Mouse (Mus musculus) liver, embryonic 13.5 days (tissue): ENCODE results near the gene Tpcn2. TPM values are rescaled to one million over a fixed set of nuclear protein-coding genes. Genes with fewer than 3 reads are reported as not detected.

ENCODE experiments used
- ATAC-seq: fragments of 200-750 bp; cut with Nextera tagmentation; 2 replicates; pipeline ENCODE4 v1.8.0; 2017; ENCODE audit warnings: low read depth, mild to moderate bottlenecking, moderate number of reproducible peaks, moderate library complexity
- DNase-seq: peaks from one replicate; pipeline ENCODE4 v3.0.0; 2022
- H3K27ac ChIP-seq: fragments of 300-500 bp; sonication (generic); 2 replicates; pipeline ENCODE4 v1.5.1; 2015; ENCODE audit warnings: moderate library complexity, mild to moderate bottlenecking, inconsistent platforms
- H3K27me3 ChIP-seq: fragments of 300-500 bp; sonication (generic); 2 replicates; pipeline ENCODE4 v1.6.1; 2015; ENCODE audit warnings: mild to moderate bottlenecking, inconsistent platforms
- H3K36me3 ChIP-seq: fragments of 300-500 bp; sonication (generic); 2 replicates; pipeline ENCODE4 v1.6.1; 2015; ENCODE audit warnings: mild to moderate bottlenecking, inconsistent platforms
- H3K4me1 ChIP-seq: fragments of 300-500 bp; sonication (generic); replicated peaks from 2 replicates; pipeline ENCODE4 v1.6.1; 2015; ENCODE audit warnings: inconsistent platforms
- H3K4me2 ChIP-seq: fragments of 300-500 bp; sonication (generic); 2 replicates; pipeline ENCODE4 v1.6.1; 2015; ENCODE audit warnings: inconsistent platforms, mild to moderate bottlenecking, moderate library complexity
- H3K4me3 ChIP-seq: fragments of 300-500 bp; sonication (generic); replicated peaks from 2 replicates; pipeline ENCODE4 v1.5.1; 2015; ENCODE audit warnings: mild to moderate bottlenecking, inconsistent platforms
- H3K9ac ChIP-seq: fragments of 300-500 bp; sonication (generic); 2 replicates; pipeline ENCODE4 v1.6.1; 2015; ENCODE audit warnings: mild to moderate bottlenecking, inconsistent platforms
- H3K9me3 ChIP-seq: fragments of 300-500 bp; sonication (generic); replicated peaks from 2 replicates; pipeline ENCODE4 v1.6.1; 2016; ENCODE audit warnings: inconsistent platforms
- WGBS: fragments of 180-500 bp; shearing (Covaris S2); methylation state at CpG from one replicate; pipeline ENCODE4 v1.1.7; 2015; ENCODE audit not compliant: insufficient replicate concordance; 5-methylcytosine and 5-hydroxymethylcytosine counted together
- polyA plus RNA-seq: library from polyadenylated mRNA; unstranded; fragments of >200 nt; fragmentation: Nextera tagmentation; extraction: Ambion mirVana; gene quantifications from 2 replicates; pipeline ENCODE4 v1.2.1, GENCODE M21; 2015

The Tpcn2 gene
- polyA plus RNA-seq, 1 experiment from 2014 or later = 1.9 TPM

DNA sequence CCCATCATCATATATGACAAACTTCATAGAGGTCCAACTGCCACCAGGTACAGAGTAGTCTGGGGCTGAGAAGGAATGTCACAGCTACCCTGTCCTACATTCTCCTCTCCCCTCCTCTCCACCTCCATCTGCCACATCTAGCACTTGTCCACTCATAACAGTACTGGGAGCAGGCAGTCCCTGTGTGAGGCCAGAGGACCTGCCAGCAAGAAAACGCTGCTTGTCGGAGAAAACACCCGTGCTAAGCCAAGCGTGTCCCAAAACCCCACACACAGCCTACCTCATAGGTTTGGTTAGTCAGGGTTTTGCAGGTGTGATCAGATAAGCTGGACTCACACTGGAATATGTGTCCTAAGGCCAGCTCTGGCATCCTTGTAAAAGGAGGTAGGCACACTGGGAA, 42.9 kb downstream of the Tpcn2 start:
- no peak overlapping the region for H3K4me2 ChIP-seq
- no peaks in the 10 kb centered on the region for H3K27me3 ChIP-seq
- no peak overlapping the region for H3K4me3 ChIP-seq
- DNase-seq = no peak
- H3K4me1 ChIP-seq = no peaks in the 10 kb centered on the region
- H3K36me3 ChIP-seq = no peaks in the 10 kb centered on the region
- H3K27ac ChIP-seq = no peak overlapping the region
- H3K9me3 ChIP-seq = no peaks in the 10 kb centered on the region
- no peak for ATAC-seq
- 76% methylated on average over 4 of the region's 4 CpGs for WGBS
- no peak overlapping the region for H3K9ac ChIP-seq

DNA sequence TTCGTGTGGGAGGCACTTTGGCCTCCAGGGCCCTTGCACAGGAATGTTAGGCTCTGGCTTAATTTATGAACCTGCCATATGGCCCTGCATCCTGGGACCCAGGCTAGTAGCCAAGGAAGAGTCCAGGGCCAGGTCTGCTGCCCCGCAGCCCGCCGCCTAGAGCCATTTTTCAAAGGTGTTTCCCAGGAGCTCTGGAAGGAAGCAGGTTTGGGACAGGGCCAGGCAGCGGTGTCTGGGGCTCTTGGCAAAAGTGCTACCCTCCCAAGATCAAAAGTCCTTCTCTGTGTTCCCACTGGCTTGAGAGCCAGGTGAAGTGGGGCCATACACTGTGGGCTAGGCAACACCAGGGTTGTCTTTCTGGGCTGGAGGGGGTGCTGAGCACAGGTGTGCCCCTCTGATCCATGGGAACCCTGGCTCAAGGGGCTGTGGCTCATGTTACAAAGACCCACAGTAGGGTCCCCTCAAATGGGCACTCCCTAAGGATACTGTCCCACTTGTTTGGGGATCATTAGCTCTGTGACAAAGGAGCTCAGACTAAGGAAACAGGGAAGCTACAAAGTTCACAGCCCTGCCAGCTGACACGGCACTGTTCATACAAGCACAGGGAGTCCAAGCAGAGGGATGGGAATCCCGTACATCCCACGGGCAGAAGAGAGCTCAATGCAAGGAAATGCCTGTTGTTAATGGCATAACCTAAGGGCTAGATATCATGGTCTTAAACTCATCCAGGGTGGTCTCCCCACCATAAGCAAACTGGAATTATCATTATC, 43.9 kb downstream of the Tpcn2 start:
- DNase-seq (no peak), ATAC-seq (no peak)
- H3K4me1 ChIP-seq = no peaks in the 10 kb centered on the region
- no peaks in the 10 kb centered on the region for H3K27me3 ChIP-seq
- H3K36me3 ChIP-seq = no peaks in the 10 kb centered on the region
- H3K9me3 ChIP-seq = no peaks in the 10 kb centered on the region
- H3K4me2 ChIP-seq = no peak overlapping the region
- H3K27ac ChIP-seq = no peak overlapping the region
- WGBS = 62% methylated on average over 8 of the region's 8 CpGs
- H3K9ac ChIP-seq = no peak overlapping the region
- no peak overlapping the region for H3K4me3 ChIP-seq

DNA sequence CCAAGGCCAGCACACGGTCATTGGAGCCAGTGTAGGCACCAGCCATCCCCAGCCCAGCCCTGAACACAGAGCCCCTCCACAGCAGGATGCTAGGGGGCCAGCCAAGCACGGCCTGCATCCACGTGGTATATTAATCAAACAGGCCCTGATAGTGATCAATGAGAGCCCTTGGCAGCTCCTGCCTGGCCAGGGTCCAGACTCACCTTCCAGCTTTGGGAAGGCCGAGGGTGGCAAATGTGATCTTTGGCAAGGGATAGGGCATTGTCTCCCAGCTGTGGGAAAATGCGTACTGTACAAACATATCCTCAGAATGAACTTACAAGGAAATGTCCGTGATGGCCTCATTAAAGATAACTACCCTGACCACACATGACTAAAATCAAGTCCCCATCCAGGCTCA, 44.7 kb downstream of the Tpcn2 start:
- DNase-seq = no peak
- ATAC-seq = no peak
- H3K27ac ChIP-seq = no peak overlapping the region

DNA sequence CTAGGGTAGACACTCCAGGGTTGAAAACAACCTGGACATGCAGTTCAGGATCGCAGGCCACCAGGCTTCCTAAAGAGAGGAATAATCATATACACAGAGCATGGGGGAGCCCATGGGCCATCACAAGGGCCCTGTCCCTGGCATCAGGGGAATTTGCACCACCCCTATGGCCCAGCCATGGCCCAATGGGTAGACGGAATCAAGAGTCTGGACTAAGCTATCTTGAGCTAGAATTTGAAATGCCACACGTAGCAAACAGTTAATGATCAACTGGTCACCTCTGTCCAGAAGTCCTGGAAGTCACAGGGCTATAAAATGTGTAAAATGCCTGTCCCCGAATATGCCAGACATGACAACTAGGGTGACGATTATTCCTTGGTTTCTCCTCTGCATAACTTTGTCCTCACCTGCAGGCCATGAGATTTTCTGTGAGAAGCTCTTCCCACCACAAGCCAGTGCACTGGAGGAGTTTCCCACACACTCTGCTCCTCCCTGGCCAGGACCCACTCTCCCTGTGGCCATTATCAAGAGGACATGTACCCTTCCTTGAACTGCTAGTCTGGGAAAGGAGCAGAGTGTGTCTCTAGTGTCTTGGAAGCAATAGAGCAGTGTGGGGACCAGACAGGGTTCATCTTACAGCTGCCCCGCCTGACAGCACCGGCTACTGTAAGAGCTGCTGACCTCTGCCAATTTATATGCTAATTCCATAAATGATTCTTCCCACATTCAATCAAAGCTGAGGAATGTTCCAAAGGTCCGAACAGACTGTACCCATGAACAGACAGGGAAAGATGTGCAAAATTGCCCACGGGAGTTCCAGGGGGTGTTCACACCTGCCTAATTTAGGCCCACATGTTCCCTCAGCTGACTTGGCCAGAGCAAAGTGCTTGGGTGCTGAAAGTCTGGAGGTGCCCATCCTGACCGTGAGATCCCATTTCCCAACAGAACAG, 48.7 kb downstream of the Tpcn2 start:
- no peaks in the 10 kb centered on the region for H3K36me3 ChIP-seq
- no peak overlapping the region for H3K4me3 ChIP-seq
- no peaks in the 10 kb centered on the region for H3K9me3 ChIP-seq
- H3K4me2 ChIP-seq = no peak overlapping the region
- no peaks in the 10 kb centered on the region for H3K4me1 ChIP-seq
- WGBS = 58% methylated on average over 10 of the region's 10 CpGs
- no peaks in the 10 kb centered on the region for H3K27me3 ChIP-seq
- no peak overlapping the region for H3K9ac ChIP-seq
- ATAC-seq (no peak), DNase-seq (no peak)
- H3K27ac ChIP-seq = no peak overlapping the region

More for the DNA sequence above, 44.7 kb downstream of the Tpcn2 start:
- Histone ChIP-seq H3K4me3 (no peak overlapping the region), H3K4me2 (no peak overlapping the region), H3K9me3 (no peaks in the 10 kb centered on the region), H3K36me3 (no peaks in the 10 kb centered on the region), H3K9ac (no peak overlapping the region), H3K27me3 (no peaks in the 10 kb centered on the region), H3K4me1 (no peaks in the 10 kb centered on the region)
- WGBS = 53% methylated on average over 6 of the region's 6 CpGs

DNA sequence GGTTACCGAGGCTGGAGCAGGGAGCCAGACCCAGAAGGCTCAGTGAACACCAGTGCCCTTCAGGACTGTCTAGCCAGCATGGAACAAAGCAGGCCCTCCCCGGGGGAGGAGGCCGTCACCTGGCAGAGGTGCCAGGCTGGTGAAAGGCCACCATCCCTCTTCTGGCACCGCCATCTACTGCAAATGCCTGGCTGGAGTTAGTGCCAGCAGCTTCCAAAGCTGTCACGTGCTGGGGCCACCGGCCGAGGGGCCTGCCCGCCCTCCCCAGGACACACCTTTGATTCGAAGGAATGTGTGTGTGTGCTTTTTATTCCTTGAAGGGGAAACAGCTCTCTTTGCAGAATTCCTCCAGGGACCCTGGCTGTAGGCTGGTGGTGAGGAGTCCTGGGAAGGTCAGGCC, 52.2 kb downstream of the Tpcn2 start:
- H3K27me3 ChIP-seq = no peaks in the 10 kb centered on the region; the same call in 1 of the 2 replicates
- no peaks in the 10 kb centered on the region for H3K9me3 ChIP-seq
- ATAC-seq = no peak
- no peaks in the 10 kb centered on the region for H3K4me1 ChIP-seq
- H3K27ac ChIP-seq = no peak overlapping the region
- H3K4me2 ChIP-seq = no peak overlapping the region
- no peaks in the 10 kb centered on the region for H3K36me3 ChIP-seq
- no peak overlapping the region for H3K9ac ChIP-seq
- DNase-seq = no peak
- no peak overlapping the region for H3K4me3 ChIP-seq
- WGBS = 64% methylated on average over 9 of the region's 9 CpGs

DNA sequence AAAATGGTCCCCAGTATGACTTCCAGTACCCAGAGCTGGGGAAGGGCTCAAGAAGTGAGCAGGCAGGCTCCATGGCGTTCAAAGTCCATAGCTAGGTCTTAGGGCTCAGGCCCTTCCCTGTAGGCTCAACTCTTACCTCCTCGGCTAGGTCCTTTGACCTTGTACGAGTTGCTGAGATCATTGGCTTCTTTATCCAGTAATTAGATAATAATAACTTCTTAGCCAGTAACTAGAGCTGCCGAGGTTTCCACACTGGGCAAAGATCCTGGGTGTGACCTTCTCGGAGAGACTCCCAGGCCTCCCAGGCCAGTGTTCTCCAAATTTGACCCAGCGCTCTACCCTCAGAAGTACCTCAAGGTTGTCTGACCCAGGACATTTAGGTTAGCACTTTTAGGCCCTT, 57.2 kb downstream of the Tpcn2 start:
- no peak overlapping the region for H3K4me3 ChIP-seq
- H3K27me3 ChIP-seq = no peaks in the 10 kb centered on the region; the same call in 1 of the 2 replicates
- ATAC-seq (no peak), DNase-seq (no peak)
- 0 out of 2 replicates have a peak, but pooled peaks cover 3% of the 10 kb centered on the region for H3K4me1 ChIP-seq
- no peak overlapping the region for H3K4me2 ChIP-seq
- 66% methylated on average over 6 of the region's 6 CpGs for WGBS
- H3K27ac ChIP-seq = no peak overlapping the region
- H3K9ac ChIP-seq = no peak overlapping the region
- H3K36me3 ChIP-seq = no peaks in the 10 kb centered on the region
- H3K9me3 ChIP-seq = no peaks in the 10 kb centered on the region

DNA sequence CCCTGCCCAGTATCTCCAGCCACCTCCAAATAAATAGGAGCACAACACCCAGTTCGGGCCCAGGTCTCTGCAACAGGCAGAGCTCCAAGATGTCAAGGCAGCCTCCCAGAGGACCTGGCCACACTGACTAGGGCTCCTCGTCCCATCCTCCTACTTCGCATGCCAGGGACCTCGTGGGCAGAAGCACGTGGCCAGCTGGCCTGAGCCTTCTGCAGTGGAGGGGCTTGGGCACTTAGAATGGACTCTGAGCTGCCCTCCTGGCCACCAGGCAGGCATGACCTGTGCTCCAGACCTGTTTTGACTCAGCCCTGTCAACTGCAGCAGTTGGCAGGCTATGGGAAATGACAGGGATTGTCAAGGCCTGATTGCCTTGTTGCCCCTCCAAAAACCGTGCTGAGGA, 58.2 kb downstream of the Tpcn2 start:
- H3K36me3 ChIP-seq = no peaks in the 10 kb centered on the region
- 64% methylated on average over 6 of the region's 6 CpGs for WGBS
- no peak overlapping the region for H3K4me2 ChIP-seq
- H3K9me3 ChIP-seq = no peaks in the 10 kb centered on the region
- no peak overlapping the region for H3K4me3 ChIP-seq
- H3K9ac ChIP-seq = no peak overlapping the region
- ATAC-seq (no peak), DNase-seq (no peak)
- H3K4me1 ChIP-seq = 0 out of 2 replicates have a peak, but pooled peaks cover 3% of the 10 kb centered on the region
- H3K27me3 ChIP-seq = no peaks in the 10 kb centered on the region; the same call in 1 of the 2 replicates
- no peak overlapping the region for H3K27ac ChIP-seq

DNA sequence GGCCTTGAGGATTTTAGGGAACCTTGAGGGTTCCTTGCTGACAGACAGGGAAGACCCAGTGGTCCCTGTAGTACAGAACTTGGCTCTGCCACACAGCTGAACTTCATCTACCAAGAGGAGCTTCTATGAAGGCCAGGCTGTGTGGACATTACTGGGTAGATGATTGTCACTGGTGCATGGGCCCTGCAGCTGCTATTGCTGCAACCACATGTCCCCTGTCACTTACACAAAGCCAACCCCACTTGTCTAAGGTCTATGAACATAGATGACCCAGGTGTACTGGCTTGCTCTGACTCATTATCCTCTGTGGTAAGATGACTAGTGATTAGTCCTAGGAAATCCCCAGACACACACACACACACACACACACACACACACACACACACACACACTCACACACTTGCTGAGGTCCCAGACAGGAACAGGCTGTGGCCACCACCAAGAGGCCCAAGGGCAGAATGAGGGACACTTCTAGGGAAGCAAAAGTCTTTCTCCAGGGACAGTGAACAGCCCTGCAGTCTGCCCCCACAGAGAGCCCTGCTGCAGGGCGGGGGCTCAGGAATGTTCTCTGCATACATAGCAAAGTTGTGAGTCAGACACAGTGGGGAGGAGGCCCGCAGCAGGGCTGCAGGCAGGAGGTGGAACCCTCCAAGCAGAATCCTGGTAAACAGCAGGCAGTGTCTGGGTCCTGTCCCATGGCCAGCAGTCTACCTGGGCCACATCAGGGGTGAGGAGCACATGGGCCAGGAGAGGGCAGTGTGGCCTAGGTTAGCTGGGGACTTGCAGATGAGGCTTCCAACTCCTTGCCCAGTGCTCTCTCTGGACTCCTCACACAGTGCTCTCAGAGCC, 61.7 kb downstream of the Tpcn2 start:
- no peak for DNase-seq
- Histone ChIP-seq H3K4me3 (no peak overlapping the region), H3K27me3 (no peaks in the 10 kb centered on the region), H3K4me2 (no peak overlapping the region), H3K9ac (no peak overlapping the region), H3K36me3 (no peaks in the 10 kb centered on the region), H3K9me3 (no peaks in the 10 kb centered on the region), H3K4me1 (0 out of 2 replicates have a peak, but pooled peaks cover 3% of the 10 kb centered on the region), H3K27ac (no peak overlapping the region)
- 19% methylated on average over 2 of the region's 2 CpGs for WGBS
- peak; percentile 54; the same call in 1 of the 2 replicates for ATAC-seq

DNA sequence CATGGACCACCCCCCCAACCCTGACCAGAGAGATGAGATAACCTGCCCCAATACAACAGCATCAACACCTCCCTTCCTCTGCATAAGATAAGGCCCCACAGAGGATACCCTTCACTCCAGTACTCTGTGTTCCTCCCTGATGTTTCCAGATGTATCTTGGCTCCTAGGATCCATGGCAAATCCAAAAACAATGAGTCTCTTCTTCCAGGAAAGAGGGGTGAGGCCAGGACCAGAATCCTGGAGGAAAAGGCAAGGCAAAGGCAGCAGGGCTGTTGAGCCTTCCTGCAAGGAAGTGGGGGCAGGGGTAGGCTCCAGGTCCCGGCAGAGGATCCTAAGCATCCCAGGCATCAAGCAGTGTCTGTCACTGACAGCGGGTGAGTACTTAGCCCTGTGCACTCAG, 62.5 kb downstream of the Tpcn2 start:
- Histone ChIP-seq H3K27me3 (no peaks in the 10 kb centered on the region), H3K27ac (no peak overlapping the region), H3K4me1 (0 out of 2 replicates have a peak, but pooled peaks cover 3% of the 10 kb centered on the region), H3K4me3 (no peak overlapping the region), H3K9ac (no peak overlapping the region), H3K9me3 (no peaks in the 10 kb centered on the region), H3K36me3 (no peaks in the 10 kb centered on the region), H3K4me2 (no peak overlapping the region)
- ATAC-seq (no peak), DNase-seq (no peak)
- WGBS = 58% methylated on average over 2 of the region's 2 CpGs

DNA sequence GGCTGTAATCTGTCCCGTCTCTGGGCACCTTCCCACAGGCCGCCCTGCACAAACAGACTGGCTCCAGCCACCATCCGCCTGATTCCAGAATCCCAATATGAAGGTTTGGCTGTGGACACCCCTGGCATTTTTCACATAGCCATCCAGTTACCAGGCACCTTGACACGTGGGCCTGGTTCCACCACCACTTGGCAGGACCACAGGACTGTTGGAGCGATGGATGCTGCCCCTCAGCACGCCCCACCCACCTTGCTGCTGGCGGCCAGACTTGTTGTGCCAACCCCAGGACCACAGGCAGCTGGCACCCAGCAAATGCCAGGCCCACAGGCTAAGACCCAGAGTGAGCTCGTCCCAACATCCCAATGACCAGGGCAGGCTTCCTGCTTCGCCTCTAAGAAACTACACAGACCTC, 64.4 kb downstream of the Tpcn2 start:
- H3K9ac ChIP-seq = no peak overlapping the region
- 0 out of 2 replicates have a peak, but pooled peaks cover 3% of the 10 kb centered on the region for H3K4me1 ChIP-seq
- no peaks in the 10 kb centered on the region for H3K36me3 ChIP-seq
- H3K27me3 ChIP-seq = no peaks in the 10 kb centered on the region
- H3K4me3 ChIP-seq = no peak overlapping the region
- no peaks in the 10 kb centered on the region for H3K9me3 ChIP-seq
- H3K4me2 ChIP-seq = no peak overlapping the region
- ATAC-seq = no peak
- H3K27ac ChIP-seq = no peak overlapping the region
- 58% methylated on average over 9 of the region's 9 CpGs for WGBS
- no peak for DNase-seq

DNA sequence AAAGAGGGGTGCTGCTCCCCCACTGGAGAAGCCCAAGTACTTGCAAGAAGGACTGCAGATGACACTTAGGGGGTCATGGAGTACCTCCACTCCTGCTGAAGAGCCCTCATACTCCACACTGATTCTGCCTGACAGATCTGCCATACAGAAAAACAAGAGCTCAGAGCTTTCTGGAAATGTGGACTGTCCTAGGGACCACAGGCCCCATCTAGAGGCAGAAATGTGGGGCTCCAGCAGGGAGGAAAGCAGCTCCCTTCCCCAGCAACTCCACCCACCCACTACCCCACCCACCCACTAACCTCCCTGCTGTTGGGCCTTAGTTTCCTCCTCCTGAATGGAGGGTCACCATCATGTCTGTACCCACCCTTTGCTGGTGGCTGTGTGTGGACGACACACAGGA, 67.2 kb downstream of the Tpcn2 start:
- no peak for DNase-seq
- Histone ChIP-seq H3K27me3 (no peaks in the 10 kb centered on the region), H3K36me3 (no peaks in the 10 kb centered on the region), H3K4me3 (no peak overlapping the region), H3K9ac (no peak overlapping the region), H3K27ac (no peak overlapping the region), H3K4me1 (no peaks in the 10 kb centered on the region), H3K4me2 (no peak overlapping the region), H3K9me3 (no peaks in the 10 kb centered on the region)
- WGBS = 30% methylated on average over 1 of the region's 1 CpGs
- ATAC-seq = no peak
